Mouse (Mus musculus): Measurements from ENCODE around the gene Rbpj.
"Not testable (repeated sequence)": the region's sequence is repeated elsewhere in the genome, so short reads cannot be mapped to it uniquely, and the experiment has no call there.

Gene Rbpj

DNA sequence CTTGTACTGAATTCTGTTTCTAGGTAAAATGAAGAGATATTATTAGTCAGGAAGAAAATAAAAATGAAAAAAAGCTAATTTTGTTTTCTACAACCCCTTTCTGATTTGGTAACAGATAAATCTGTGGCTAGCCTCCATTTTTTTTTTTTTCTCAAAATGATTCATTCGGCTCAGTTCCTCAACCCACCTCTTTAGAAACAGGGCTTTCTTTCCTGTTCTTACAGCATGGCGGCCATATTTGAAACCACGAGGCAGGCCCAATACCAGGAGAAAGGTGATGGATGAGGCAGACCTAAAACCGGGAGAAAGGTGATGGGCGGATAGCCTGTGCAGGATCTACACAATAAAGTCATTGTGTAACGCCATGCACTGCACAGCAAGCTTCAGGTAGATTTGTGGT is 80.5 kb downstream of the Rbpj start:
- in situ Hi-C loops (cut with MboI, MseI), result loop anchor here (5.0 kb wide), 1 partner anchor 51 kb away; no protein-coding TSS in a partner anchor

- in situ Hi-C loops (cut with MboI, MseI), result loop anchor here (5.0 kb wide), 1 partner anchor 50 kb away; no protein-coding TSS in a partner anchor
These were observed 81.1 kb downstream of the Rbpj start for GRCm38 (mm10) chr5:53546979-53547472.

DNA sequence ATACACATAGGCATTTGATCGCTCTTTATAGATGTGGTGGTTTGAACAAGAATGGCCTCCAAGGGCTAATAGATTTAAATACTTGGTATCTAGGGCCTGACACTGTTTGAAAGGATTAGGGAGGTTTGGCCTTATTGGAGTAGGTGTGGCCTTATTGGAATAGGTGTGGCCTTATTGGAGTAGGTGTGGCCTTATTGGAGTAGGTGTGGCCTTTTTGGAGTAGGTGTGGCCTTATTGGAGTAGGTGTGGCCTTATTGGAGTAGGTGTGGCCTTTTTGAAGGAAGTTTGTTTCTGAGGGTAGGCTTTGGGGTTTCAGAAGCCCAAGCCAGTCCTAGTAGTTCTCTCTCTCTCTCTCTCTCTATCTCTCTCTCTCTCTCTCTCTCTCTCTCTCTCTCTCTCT is 84.4 kb downstream of the Rbpj start:
- in situ Hi-C loops (cut with MboI, MseI), result not testable (repeated sequence)

GRCm38 (mm10) chr5:53551394-53551793 is 85.4 kb downstream of the Rbpj start:
- in situ Hi-C loops (cut with MboI, MseI), result no loop called here

GRCm38 (mm10) chr5:53551910-53552309 is 86.0 kb downstream of the Rbpj start:
- in situ Hi-C loops (cut with MboI, MseI), result no loop called here

GRCm38 (mm10) chr5:53553281-53553680 is 87.3 kb downstream of the Rbpj start:
- in situ Hi-C loops (cut with MboI, MseI), result no loop called here

GRCm38 (mm10) chr5:53554180-53554579 is 88.2 kb downstream of the Rbpj start:
- in situ Hi-C loops (cut with MboI, MseI), result no loop called here

DNA sequence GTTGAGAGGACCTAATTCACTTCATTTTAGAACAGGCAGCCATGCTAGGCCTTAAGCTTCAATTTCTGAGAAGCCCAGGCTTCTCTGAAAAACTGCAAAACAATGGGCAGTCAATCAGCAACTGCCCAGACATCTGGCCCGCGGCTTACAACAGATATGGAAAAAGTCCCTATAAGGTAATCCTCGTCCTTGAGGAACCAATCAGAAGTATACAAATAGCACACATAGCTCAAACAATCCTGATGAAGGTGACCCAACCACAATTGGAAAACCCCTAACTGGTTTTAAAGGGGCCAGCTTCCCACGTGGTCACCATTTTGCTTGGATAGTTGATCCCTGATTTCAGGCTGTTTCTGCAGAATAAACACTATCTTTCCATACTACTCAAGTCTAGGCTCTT is 89.0 kb downstream of the Rbpj start:
- in situ Hi-C loops (cut with MboI, MseI), result no loop called here

- in situ Hi-C loops (cut with MboI, MseI), result no loop called here
These were observed 89.5 kb downstream of the Rbpj start for GRCm38 (mm10) chr5:53555474-53555873.

GRCm38 (mm10) chr5:53555929-53556328 is 90.0 kb downstream of the Rbpj start:
- in situ Hi-C loops (cut with MboI, MseI), result no loop called here

- in situ Hi-C loops (cut with MboI, MseI), result no loop called here
These were observed 91.8 kb downstream of the Rbpj start for GRCm38 (mm10) chr5:53557544-53558260.

- in situ Hi-C loops (cut with MboI, MseI), result no loop called here
These were observed 95.2 kb downstream of the Rbpj start for GRCm38 (mm10) chr5:53561160-53561559.

DNA sequence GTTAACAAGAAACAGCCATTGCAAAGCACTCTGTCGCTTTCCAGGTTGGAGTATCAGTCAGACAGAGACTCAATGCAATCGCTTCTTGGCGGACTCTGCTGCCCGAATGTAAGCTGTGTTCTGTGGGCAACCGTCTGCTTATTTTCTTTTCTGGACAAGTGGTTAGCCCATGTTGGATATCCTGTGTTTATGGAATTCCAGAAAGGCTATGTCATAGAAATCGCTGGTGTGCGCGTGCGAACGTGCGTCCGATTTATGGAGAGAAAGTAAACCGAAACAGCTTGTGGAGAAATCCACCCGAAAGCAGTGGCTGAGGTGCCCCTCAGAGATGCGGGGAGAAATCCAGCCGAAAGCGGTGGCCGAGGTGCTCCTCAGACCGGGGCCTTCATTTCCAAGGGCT is 98.4 kb downstream of the Rbpj start:
- in situ Hi-C loops (cut with MboI, MseI), result no loop called here

DNA sequence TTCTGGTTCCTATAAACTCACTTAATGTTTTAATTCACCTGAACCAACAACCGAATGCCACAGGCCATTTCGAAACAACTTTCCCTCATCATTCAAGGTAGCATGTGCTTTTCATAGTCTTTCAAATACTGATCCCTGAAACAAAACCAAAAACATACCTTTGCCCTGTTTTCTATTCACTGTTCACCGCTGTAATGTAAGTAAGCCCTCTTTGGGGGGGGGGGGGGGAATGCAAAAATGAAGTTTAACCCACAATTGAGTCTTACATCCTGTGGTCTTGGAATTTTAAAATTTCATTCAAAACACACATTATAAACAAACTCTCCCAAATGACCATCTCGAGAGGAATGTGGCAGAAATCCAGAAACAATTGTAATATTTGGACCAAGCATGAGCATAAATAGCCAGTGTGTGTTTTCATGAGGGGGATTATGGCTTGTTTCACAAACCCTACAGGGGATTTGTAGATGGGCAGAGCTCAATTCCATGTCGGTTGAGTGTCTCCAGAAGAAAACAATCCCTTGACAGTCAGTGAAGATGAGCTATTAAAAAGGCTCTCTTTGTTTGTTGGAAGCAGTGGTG is 99.4 kb downstream of the Rbpj start:
- in situ Hi-C loops (cut with MboI, MseI), result no loop called here

DNA sequence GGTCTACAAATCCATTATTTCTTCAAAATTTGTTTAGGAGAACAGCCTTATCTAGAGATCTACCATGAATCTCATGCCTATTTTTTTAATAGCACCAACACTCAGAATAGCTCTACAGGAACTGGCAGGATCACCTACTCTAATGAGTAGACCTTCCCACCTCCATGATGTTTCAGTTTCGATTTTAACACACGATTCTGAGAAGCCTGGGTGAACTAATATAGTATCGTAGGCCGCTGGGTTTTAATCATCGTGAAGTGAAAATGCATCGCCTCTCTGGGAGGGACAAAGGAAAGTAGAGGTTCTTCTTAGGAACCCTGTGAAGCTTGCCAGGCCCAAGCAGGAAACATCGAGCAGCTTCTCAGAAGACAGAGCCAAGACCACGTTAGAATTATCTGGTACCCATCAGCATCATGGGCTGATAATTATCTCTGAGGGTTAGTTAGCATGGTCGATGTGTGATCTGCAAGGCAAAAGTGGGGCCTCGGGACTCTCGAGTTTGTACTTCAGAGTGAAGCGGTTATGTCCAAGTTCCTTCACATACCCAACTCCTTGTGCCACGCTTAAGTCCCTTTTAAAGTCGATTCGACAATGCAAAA is 100.6 kb downstream of the Rbpj start:
- in situ Hi-C loops (cut with MboI, MseI), result no loop called here

DNA sequence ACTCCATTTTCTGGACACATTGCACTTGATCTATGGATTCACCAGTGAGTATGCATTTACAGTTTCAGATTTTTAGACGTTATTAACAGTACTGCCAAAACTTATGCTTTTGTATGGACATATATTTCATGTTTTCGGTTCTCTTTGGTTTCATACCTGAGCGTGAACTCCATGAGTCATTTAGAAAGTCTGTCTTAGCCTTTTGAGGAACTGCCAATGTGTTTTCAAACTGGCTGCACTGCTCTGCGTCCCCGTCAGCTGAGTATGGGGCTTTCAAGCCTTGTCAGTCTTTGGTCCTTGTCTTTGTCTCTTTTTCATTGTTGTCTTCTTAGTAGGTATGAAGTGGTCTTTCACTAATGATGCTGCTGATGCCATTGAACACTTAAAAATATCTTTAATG is 106.5 kb downstream of the Rbpj start:
- in situ Hi-C loops (cut with MboI, MseI), result no loop called here

DNA sequence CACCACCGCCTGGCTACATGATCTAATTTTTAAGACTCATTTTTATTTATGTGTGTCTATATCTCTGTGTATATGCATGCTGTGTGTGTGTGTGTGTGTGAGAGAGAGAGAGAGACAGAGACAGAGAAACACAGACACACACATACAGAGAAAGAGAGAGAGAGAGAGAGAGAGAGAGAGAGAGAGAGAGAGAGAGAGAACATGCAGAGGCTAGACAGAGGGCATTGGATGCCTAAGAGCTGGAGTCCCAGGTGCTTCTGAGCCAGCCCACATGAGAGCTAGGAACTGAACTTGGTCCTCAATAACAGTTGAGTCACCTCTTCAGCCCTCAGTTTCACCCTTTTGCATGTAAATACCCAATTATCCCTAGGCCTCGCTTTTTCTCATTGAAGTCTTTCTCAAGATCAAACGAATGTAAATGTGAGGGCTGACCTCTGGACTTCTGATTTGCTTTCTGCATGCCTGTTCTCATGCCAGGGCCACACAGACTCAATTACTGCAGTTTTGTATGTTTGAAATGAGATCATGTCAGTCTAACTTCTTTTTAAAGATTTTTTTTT is 109.0 kb downstream of the Rbpj start:
- in situ Hi-C loops (cut with MboI, MseI), result loop anchor here (5.0 kb wide), 1 partner anchor 33 kb away; no protein-coding TSS in a partner anchor

- in situ Hi-C loops (cut with MboI, MseI), result loop anchor here (5.0 kb wide), 1 partner anchor 35 kb away; no protein-coding TSS in a partner anchor
These were observed 111.4 kb downstream of the Rbpj start for GRCm38 (mm10) chr5:53577272-53577889.

DNA sequence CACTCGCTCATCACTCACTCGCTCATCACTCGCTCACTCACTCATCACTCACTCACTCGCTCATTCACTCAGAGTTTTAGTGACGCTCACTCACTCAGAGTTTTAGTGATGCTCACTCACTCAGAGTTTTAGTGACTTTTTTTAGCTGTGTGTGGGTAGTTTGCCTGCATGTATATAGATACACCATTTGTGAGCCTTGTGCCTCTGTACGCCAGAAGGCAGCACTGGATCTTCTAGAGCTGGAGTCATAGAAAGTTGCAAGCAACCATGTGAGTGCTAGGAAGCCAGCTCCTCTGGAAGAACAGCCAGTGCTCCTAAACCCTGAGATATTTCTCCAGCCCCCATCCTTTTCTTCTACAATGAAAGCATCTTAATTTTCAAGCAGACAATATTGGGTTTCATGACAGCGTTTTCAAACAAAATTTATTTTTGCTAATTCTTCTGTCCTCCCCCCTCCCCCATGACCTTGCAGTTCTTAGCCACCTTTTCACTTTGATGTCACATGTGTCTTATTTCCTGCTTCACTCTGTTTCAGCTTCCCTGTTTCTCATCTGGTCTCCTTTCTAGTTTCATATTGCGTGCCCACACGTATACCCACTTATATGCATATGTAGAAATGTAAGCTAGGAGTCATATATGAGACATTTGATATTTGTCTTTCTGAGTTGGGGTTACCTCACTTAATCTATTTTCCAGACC is 118.3 kb downstream of the Rbpj start:
- in situ Hi-C loops (cut with MboI, MseI), result no loop called here

DNA sequence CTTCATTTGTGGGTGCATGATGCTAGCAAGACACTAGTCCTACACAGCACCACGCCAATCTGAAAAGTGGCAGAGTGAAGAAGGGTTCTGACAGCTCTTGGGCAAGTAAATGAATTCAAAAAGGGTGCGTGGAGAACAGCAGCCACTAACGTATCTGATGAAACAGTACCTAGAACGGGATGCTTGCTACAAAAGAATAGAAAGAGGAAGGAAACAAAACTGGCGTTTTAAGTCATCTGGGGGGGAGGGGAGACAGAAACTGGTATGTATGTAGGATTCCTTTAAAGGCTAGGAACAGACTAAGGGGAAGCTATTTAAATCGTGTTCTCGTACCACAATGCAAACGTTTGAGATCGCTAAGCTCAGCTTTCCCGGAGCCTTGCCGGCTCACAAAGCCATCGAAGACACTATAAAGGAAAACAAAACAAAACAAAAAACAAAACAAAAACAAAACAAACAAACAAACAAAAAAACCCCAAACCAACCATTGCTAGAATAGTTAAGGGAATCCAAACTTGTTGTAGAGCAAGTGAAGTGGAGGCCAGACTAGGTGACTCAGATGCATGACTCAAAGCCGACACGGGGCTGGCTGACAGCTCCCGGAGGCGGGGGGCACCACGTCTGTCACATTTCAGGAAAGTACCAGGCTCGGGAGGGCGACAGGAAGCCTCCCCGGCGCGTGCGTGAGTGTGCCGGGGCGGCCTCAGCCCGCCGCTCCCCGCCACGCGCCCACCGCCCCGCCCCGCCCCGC is 122.6 kb downstream of the Rbpj start:
- in situ Hi-C loops (cut with MboI, MseI), result no loop called here
